Mouse (Mus musculus): ENCODE data around the gene Stxbp4. TPM values are rescaled to one million over a fixed set of nuclear protein-coding genes. Genes with fewer than 3 reads are reported as not detected.

Stxbp4 gene
- total and polyA plus RNA-seq, 3 experiments, result 3.7 to 5.6 (median 4.6) TPM

DNA sequence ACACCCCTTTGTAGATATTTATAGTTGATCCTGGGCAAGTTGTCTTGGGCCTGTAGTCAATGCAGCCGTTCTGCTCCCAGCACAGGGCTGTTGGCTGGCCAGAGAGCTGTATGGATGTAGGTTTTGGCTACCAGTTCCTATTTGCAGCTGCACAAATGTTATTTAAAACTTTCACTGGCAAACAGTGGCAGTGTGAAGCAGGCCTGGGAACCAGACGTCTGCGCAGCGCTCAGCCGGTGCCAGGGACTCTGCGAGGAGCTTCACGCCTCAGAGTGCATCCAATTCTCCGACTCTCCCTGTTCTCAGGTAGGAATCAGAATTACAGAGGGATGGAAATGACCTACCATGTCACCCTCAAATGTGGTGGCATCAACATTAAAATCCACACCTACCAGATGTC, 150.2 kb downstream of the Stxbp4 start:
- in situ Hi-C loops (cut with MboI; ENCODE audit: low pct_ligation_motif_present, low pct_unique_long_range_greater_than_20kb, low sequenced_read_pairs) (no loop called here), dilution Hi-C loops (cut with MboI; ENCODE audit: extremely low pct_ligation_motif_present, extremely low pct_unique_long_range_greater_than_20kb, low sequenced_read_pairs) (no loop called here)
- TF ChIP-seq MAZ (IDR thresholded peaks at IDR 0.05; ENCODE audit: low read depth, low read length) (no peak), ZC3H11A (IDR thresholded peaks at IDR 0.05; ENCODE audit: low read depth, low read length) (no peak), TBP (conservative IDR thresholded peaks at IDR 0.05; ENCODE audit: low read depth, low read length) (no peak), PAX5 (IDR thresholded peaks at IDR 0.05; ENCODE audit: low read length) (no peak), RAD21 (IDR thresholded peaks at IDR 0.05; ENCODE audit: low read depth, low read length) (no peak), MAX (IDR thresholded peaks at IDR 0.05; ENCODE audit: low read length) (no peak), CHD2 (IDR thresholded peaks at IDR 0.05; ENCODE audit: low read length) (no peak), USF2 (conservative IDR thresholded peaks at IDR 0.05; ENCODE audit: low read depth, low read length) (no peak), ZNF384 (IDR thresholded peaks at IDR 0.05; ENCODE audit: low read depth, low read length) (no peak), IRF4 (IDR thresholded peaks at IDR 0.05; ENCODE audit: low read depth, low read length) (no peak), MAFK (IDR thresholded peaks at IDR 0.05; ENCODE audit: insufficient replicate concordance, low read length) (no peak), TCF12 (IDR thresholded peaks at IDR 0.05; ENCODE audit: low read depth, low read length) (no peak), E2F4 (IDR thresholded peaks at IDR 0.05; ENCODE audit: insufficient replicate concordance, low read depth, low read length) (no peak), CTCF (conservative IDR thresholded peaks at IDR 0.05 in 1 of 2, IDR thresholded peaks at IDR 0.05 in 1 of 2; ENCODE audit: low read depth in 2 of 2, low read length in 2 of 2) (no peak), BHLHE40 (IDR thresholded peaks at IDR 0.05; ENCODE audit: low read depth, low read length) (no peak), ZMIZ1 (IDR thresholded peaks at IDR 0.05; ENCODE audit: low read depth, low read length) (no peak)
- Histone ChIP-seq H3K36me3 (replicated peaks in 1 of 2; ENCODE audit: control insufficient read depth in 1 of 2, insufficient read depth in 1 of 2, low read length in 1 of 2) (peaks cover 0 to 4% of the 10 kb centered on the region in 2 experiments), H3K4me3 (replicated peaks in 1 of 3; ENCODE audit: low read depth in 2 of 3, low read length in 2 of 3, poor library complexity in 1 of 3) (no peak overlapping the region), H3K9ac (ENCODE audit: insufficient read depth, low read depth) (no peak overlapping the region), H3K27ac (ENCODE audit: insufficient read depth, low read depth) (no peak overlapping the region), H3K9me3 (replicated peaks; ENCODE audit: low read length) (no peaks in the 10 kb centered on the region), H3K79me2 (replicated peaks; ENCODE audit: control insufficient read depth, extremely low read depth, insufficient read depth, poor library complexity, severe bottlenecking) (no peaks in the 10 kb centered on the region), H3K27me3 (replicated peaks) (no peaks in the 10 kb centered on the region), H3K4me2 (ENCODE audit: insufficient read depth, low read depth, poor library complexity, severe bottlenecking) (no peak overlapping the region), H3K4me1 (ENCODE audit: control insufficient read depth in 1 of 2, insufficient read depth in 2 of 2) (peaks cover 5 to 10% of the 10 kb centered on the region in 2 experiments)
- DNase-seq (ENCODE audit: extremely low read depth), result no peak

DNA sequence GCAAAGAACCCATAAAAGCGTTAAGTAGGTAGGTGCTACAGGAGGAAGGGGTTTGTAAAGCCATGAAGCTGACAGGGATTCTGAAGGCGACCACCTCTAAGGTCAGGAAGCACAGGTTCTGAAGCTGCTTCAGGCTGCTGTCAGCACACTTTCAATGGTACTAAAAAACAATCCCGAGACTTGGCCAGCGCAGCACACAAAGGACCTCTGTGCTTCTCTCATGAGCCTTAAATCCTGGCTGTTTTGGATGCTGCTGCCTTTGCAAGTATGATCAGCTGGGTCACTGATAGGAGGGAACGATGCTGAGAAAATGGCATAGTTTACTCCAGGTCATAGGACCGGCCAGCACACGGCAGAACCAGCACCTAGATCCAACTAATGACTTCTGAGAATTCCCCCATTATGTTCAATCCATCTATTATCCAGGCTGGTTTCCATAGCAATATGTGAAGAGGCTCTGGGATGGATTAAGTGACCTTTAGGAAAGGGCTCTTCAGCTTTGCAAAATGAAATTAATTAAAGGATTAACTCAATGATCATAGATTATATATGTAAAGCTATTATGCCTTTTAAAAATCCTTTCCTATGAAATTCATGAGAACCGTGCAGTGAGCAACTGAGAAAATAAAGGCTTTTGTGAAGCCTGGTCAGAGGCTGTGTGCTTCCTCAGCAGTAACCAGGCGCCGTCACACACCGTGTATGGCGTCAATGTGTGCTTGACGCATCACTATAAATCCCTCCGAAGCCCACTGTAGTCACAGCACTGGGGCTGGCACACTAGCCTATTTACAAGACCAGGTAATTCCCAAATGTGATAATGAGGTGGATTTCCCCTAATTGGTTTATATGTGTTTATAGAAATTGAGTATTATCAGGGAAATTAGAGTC, 152.9 kb downstream of the Stxbp4 start:
- dilution Hi-C loops (cut with MboI; ENCODE audit: extremely low pct_ligation_motif_present, extremely low pct_unique_long_range_greater_than_20kb, low sequenced_read_pairs) (no loop called here), in situ Hi-C loops (cut with MboI; ENCODE audit: low pct_ligation_motif_present, low pct_unique_long_range_greater_than_20kb, low sequenced_read_pairs) (no loop called here)
- H3K79me2 ChIP-seq (replicated peaks; ENCODE audit: control insufficient read depth, extremely low read depth, insufficient read depth, poor library complexity, severe bottlenecking), result no peaks in the 10 kb centered on the region

More for the DNA sequence above, 152.9 kb downstream of the Stxbp4 start:
- TF ChIP-seq SIN3A (IDR thresholded peaks at IDR 0.05; ENCODE audit: low read length) (no peak), ZNF384 (IDR thresholded peaks at IDR 0.05; ENCODE audit: low read depth, low read length) (no peak), RAD21 (IDR thresholded peaks at IDR 0.05; ENCODE audit: low read depth, low read length) (no peak), JUN (IDR thresholded peaks at IDR 0.05; ENCODE audit: insufficient read depth, low read depth, low read length) (no peak), ZMIZ1 (IDR thresholded peaks at IDR 0.05; ENCODE audit: low read depth, low read length) (no peak), CHD1 (IDR thresholded peaks at IDR 0.05; ENCODE audit: low read depth, low read length) (no peak), EP300 (IDR thresholded peaks at IDR 0.05; ENCODE audit: low read length) (no peak), GABPA (IDR thresholded peaks at IDR 0.05; ENCODE audit: insufficient replicate concordance, low read depth, low read length) (no peak), PAX5 (IDR thresholded peaks at IDR 0.05; ENCODE audit: low read length) (no peak), JUND (conservative IDR thresholded peaks at IDR 0.05; ENCODE audit: low read depth, low read length) (no peak), BHLHE40 (IDR thresholded peaks at IDR 0.05; ENCODE audit: low read depth, low read length) (no peak), RCOR1 (conservative IDR thresholded peaks at IDR 0.05; ENCODE audit: low read depth, low read length) (no peak), MEF2A (IDR thresholded peaks at IDR 0.05; ENCODE audit: borderline replicate concordance, low read depth, low read length) (no peak), NRF1 (IDR thresholded peaks at IDR 0.05; ENCODE audit: low read depth, low read length) (no peak), NELFE (IDR thresholded peaks at IDR 0.05; ENCODE audit: low read depth, low read length) (no peak), ZKSCAN1 (IDR thresholded peaks at IDR 0.05; ENCODE audit: borderline replicate concordance, low read depth, low read length) (no peak), SMC3 (IDR thresholded peaks at IDR 0.05; ENCODE audit: low read depth, low read length) (no peak)
- Histone ChIP-seq H3K9ac (ENCODE audit: insufficient read depth, low read depth) (no peak overlapping the region), H3K9me3 (replicated peaks; ENCODE audit: low read length) (no peaks in the 10 kb centered on the region), H3K4me2 (ENCODE audit: insufficient read depth, low read depth, poor library complexity, severe bottlenecking) (no peak overlapping the region), H3K27me3 (replicated peaks) (no peaks in the 10 kb centered on the region), H3K4me3 (replicated peaks in 1 of 3; ENCODE audit: low read depth in 2 of 3, low read length in 2 of 3, poor library complexity in 1 of 3) (no peak overlapping the region), H3K36me3 (replicated peaks in 1 of 2; ENCODE audit: control insufficient read depth in 1 of 2, insufficient read depth in 1 of 2, low read length in 1 of 2) (peaks cover 0 to 7% of the 10 kb centered on the region in 2 experiments), H3K27ac (ENCODE audit: insufficient read depth, low read depth) (no peak overlapping the region), H3K4me1 (ENCODE audit: control insufficient read depth in 1 of 2, insufficient read depth in 2 of 2) (no peaks in the 10 kb centered on the region; a peak in 1 of 4 replicates)
- DNase-seq (ENCODE audit: extremely low read depth), result no peak

Data from CH12.LX (cell line).